Mouse (Mus musculus) G1E (cell line): ENCODE data around the gene Srpr. TPM values are rescaled to one million over a fixed set of nuclear protein-coding genes. Genes with fewer than 3 reads are reported as not detected.

Experiments
- ATAC-seq: 2 replicates; pipeline ENCODE4 v1.8.0; 2016; ENCODE audit warnings: mild to moderate bottlenecking; ENCODE audit not compliant: insufficient number of reproducible peaks, poor library complexity, low FRiP score, severe bottlenecking; ENCODE audit errors: extremely low read depth
- DNase-seq: peaks from one replicate; pipeline ENCODE4 v3.0.0; 2012; ENCODE audit warnings: low spot score
- H3K27me3 ChIP-seq: 2 replicates; pipeline ENCODE4 v1.6.1; 2012; ENCODE audit warnings: mild to moderate bottlenecking, low read length, inconsistent platforms; ENCODE audit not compliant: insufficient read depth
- H3K36me3 ChIP-seq: replicated peaks from 2 replicates; pipeline ENCODE3; 2012; ENCODE audit warnings: mild to moderate bottlenecking, inconsistent platforms
- H3K4me1 ChIP-seq: 2 replicates; pipeline ENCODE4 v1.6.1; 2012; ENCODE audit warnings: low read depth, low read length, inconsistent platforms, mixed read lengths; ENCODE audit not compliant: insufficient read depth
- H3K4me3 ChIP-seq: 2 replicates; pipeline ENCODE4 v1.5.1; 2012; ENCODE audit warnings: low read depth, mild to moderate bottlenecking, inconsistent platforms, low read length, moderate library complexity, mixed read lengths
- H3K9me3 ChIP-seq: replicated peaks from 2 replicates; pipeline ENCODE4 v1.6.1; 2012; ENCODE audit warnings: inconsistent platforms
- CTCF ChIP-seq: IDR thresholded peaks from 2 replicates; pipeline ENCODE4 v1.5.1; 2012; ENCODE audit warnings: low read depth, low read length, inconsistent platforms, mixed read lengths
- GATA1 ChIP-seq: IDR thresholded peaks from 2 replicates; pipeline ENCODE4 v1.6.1; 2012; ENCODE audit warnings: borderline replicate concordance, low read length, inconsistent platforms, mixed read lengths
- GATA2 ChIP-seq: IDR thresholded peaks from 2 replicates; pipeline ENCODE4 v1.6.1; 2012; ENCODE audit warnings: low read depth, low read length, inconsistent platforms, borderline replicate concordance
- POLR2AphosphoS5 ChIP-seq: IDR thresholded peaks from 2 replicates; pipeline ENCODE4 v1.6.1; 2012; ENCODE audit warnings: low read depth, low read length, inconsistent platforms; ENCODE audit not compliant: insufficient replicate concordance
- TAL1 ChIP-seq: conservative IDR thresholded peaks from 2 replicates; pipeline ENCODE4 v1.6.1; 2012; ENCODE audit warnings: low read depth, low read length, inconsistent platforms, mixed read lengths
- polyA plus RNA-seq: library from polyadenylated mRNA; stranded (reverse); fragments of >175 nt; gene quantifications from 2 replicates; pipeline ENCODE4 v1.2.3, GENCODE M21; 2012
- total RNA-seq, 2 experiments: library from RNA; stranded (forward) in 1 of 2; stranded (reverse) in 1 of 2; fragments of 200-1000 nt in 1 of 2; fragments of >200 nt in 1 of 2; fragmentation: Nextera tagmentation in 1 of 2; gene quantifications; 2 replicates each; pipeline ENCODE4 v1.2.3; 2014 to 2017

Srpr gene
- 58.0 and 62.1 TPM in 2 replicates for total RNA-seq (2014; fragmentation: Nextera tagmentation)
- total RNA-seq (2017) = 33.6 and 42.1 TPM in 2 replicates
- polyA plus RNA-seq = 6.2 and 7.0 TPM in 2 replicates

- H3K4me3 ChIP-seq = peak within 1 kb of the TSS; percentile 78
- peaks cover 48% of the 10 kb centered on the region for H3K4me1 ChIP-seq
- H3K9me3 ChIP-seq = no peaks in the 10 kb centered on the region
- DNase-seq (peak; percentile 85), ATAC-seq (peak; percentile 75)
- TF ChIP-seq GATA2 = no peak
- no peak for TF ChIP-seq GATA1
- TF ChIP-seq POLR2AphosphoS5 = no peak
- TF ChIP-seq CTCF = peak; percentile 38; the same call in 1 of the 2 replicates
- no peak for TF ChIP-seq TAL1
- H3K27me3 ChIP-seq = no peaks in the 10 kb centered on the region
- peaks cover 28% of the 10 kb centered on the region for H3K36me3 ChIP-seq
These were observed at the start of gene Srpr, which contains the start of gene Tirap for GRCm38 (mm10) chr9:35199772-35200471. TSS of gene Srpr (plus strand) at chr9:35200175. TSS of gene Tirap (minus strand) at chr9:35200291.

- H3K9me3 ChIP-seq = no peaks in the 10 kb centered on the region
- no peaks in the 10 kb centered on the region for H3K27me3 ChIP-seq
- peaks cover 3% of the 10 kb centered on the region; the same call in 1 of the 2 replicates for H3K4me1 ChIP-seq
- TF ChIP-seq CTCF (no peak), TAL1 (no peak), GATA1 (no peak), GATA2 (no peak), POLR2AphosphoS5 (no peak)
- peaks cover 48% of the 10 kb centered on the region for H3K36me3 ChIP-seq
- ATAC-seq (no peak), DNase-seq (no peak)
- no peak overlapping the region for H3K4me3 ChIP-seq
These were observed 47.1 kb upstream of the Srpr start for GRCm38 (mm10) chr9:35152923-35153322.

- DNase-seq (no peak), ATAC-seq (no peak)
- H3K9me3 ChIP-seq = no peaks in the 10 kb centered on the region
- H3K36me3 ChIP-seq = peaks cover 66% of the 10 kb centered on the region
- TF ChIP-seq GATA1 (no peak), POLR2AphosphoS5 (no peak), TAL1 (no peak), CTCF (no peak), GATA2 (no peak)
- H3K4me3 ChIP-seq = no peak overlapping the region
- no peaks in the 10 kb centered on the region for H3K27me3 ChIP-seq
- peaks cover 3% of the 10 kb centered on the region; the same call in 1 of the 2 replicates for H3K4me1 ChIP-seq
These were observed 43.8 kb upstream of the Srpr start for GRCm38 (mm10) chr9:35156002-35156710.

- no peak for TF ChIP-seq POLR2AphosphoS5
- no peak for TF ChIP-seq GATA2
- no peak for TF ChIP-seq GATA1
- no peak for TF ChIP-seq TAL1
- no peak for TF ChIP-seq CTCF
- Histone ChIP-seq H3K4me3 (no peak overlapping the region), H3K27me3 (no peaks in the 10 kb centered on the region), H3K36me3 (peaks cover 71% of the 10 kb centered on the region), H3K4me1 (peaks cover 3% of the 10 kb centered on the region; the same call in 1 of the 2 replicates), H3K9me3 (no peaks in the 10 kb centered on the region)
- ATAC-seq (no peak), DNase-seq (no peak)
These were observed 43.1 kb upstream of the Srpr start for GRCm38 (mm10) chr9:35156862-35157261.

- Histone ChIP-seq H3K9me3 (no peaks in the 10 kb centered on the region), H3K27me3 (no peaks in the 10 kb centered on the region), H3K4me1 (peaks cover 3% of the 10 kb centered on the region; the same call in 1 of the 2 replicates), H3K4me3 (no peak overlapping the region), H3K36me3 (peaks cover 87% of the 10 kb centered on the region)
- TF ChIP-seq TAL1 (no peak), CTCF (no peak), GATA1 (no peak), POLR2AphosphoS5 (no peak), GATA2 (no peak)
- DNase-seq = no peak
- no peak for ATAC-seq
These were observed 41.5 kb upstream of the Srpr start for GRCm38 (mm10) chr9:35158477-35158876.

- peaks cover 2% of the 10 kb centered on the region; the same call in 1 of the 2 replicates for H3K4me1 ChIP-seq
- TF ChIP-seq TAL1 = no peak
- TF ChIP-seq GATA1 = no peak
- TF ChIP-seq GATA2 = no peak
- TF ChIP-seq POLR2AphosphoS5 = no peak
- no peak for TF ChIP-seq CTCF
These were observed 39.3 kb upstream of the Srpr start for GRCm38 (mm10) chr9:35160662-35161061.

More at GRCm38 (mm10) chr9:35160662-35161061, 39.3 kb upstream of the Srpr start:
- Histone ChIP-seq H3K36me3 (peaks cover 87% of the 10 kb centered on the region), H3K9me3 (no peaks in the 10 kb centered on the region), H3K27me3 (no peaks in the 10 kb centered on the region), H3K4me3 (no peak overlapping the region)
- ATAC-seq = no peak
- DNase-seq = no peak
